Mouse (Mus musculus) midbrain, embryonic 13.5 days (tissue): ENCODE data around the gene Fto. TPM values are rescaled to one million over a fixed set of nuclear protein-coding genes. Genes with fewer than 3 reads are reported as not detected.

Source experiments
- ATAC-seq: fragments of 200-750 bp; cut with Nextera tagmentation; 2 replicates; pipeline ENCODE4 v1.8.0; 2017; ENCODE audit warnings: mild to moderate bottlenecking, moderate TSS enrichment, moderate library complexity
- H3K27ac ChIP-seq: fragments of 300-500 bp; sonication (generic); 2 replicates; pipeline ENCODE4 v1.5.1; 2015; ENCODE audit warnings: inconsistent platforms, mild to moderate bottlenecking, moderate library complexity
- H3K27me3 ChIP-seq: fragments of 300-500 bp; sonication (generic); 2 replicates; pipeline ENCODE4 v1.6.1; 2015; ENCODE audit warnings: mild to moderate bottlenecking, inconsistent platforms
- H3K36me3 ChIP-seq: fragments of 300-500 bp; sonication (generic); 2 replicates; pipeline ENCODE4 v1.6.1; 2015; ENCODE audit warnings: mild to moderate bottlenecking, inconsistent platforms
- H3K4me1 ChIP-seq: fragments of 300-500 bp; sonication (generic); replicated peaks from 2 replicates; pipeline ENCODE4 v1.6.1; 2015; ENCODE audit warnings: inconsistent platforms
- H3K4me2 ChIP-seq: fragments of 300-500 bp; sonication (generic); replicated peaks from 2 replicates; pipeline ENCODE4 v1.6.1; 2015; ENCODE audit warnings: moderate library complexity, mild to moderate bottlenecking, inconsistent platforms
- H3K4me3 ChIP-seq: fragments of 300-500 bp; sonication (generic); replicated peaks from 2 replicates; pipeline ENCODE4 v1.5.1; 2015; ENCODE audit warnings: mild to moderate bottlenecking, inconsistent platforms
- H3K9ac ChIP-seq: fragments of 300-500 bp; sonication (generic); replicated peaks from 2 replicates; pipeline ENCODE4 v1.6.1; 2015; ENCODE audit warnings: mild to moderate bottlenecking, inconsistent platforms
- H3K9me3 ChIP-seq: fragments of 300-500 bp; sonication (generic); 2 replicates; pipeline ENCODE4 v1.6.1; 2016; ENCODE audit warnings: mild to moderate bottlenecking, inconsistent platforms
- WGBS: fragments of 180-500 bp; shearing (Covaris S2); methylation state at CpG from one replicate; pipeline ENCODE4 v1.1.7; 2015; 5-methylcytosine and 5-hydroxymethylcytosine counted together
- polyA plus RNA-seq: library from polyadenylated mRNA; unstranded; fragments of >200 nt; fragmentation: Nextera tagmentation; extraction: Ambion mirVana; gene quantifications from 2 replicates; pipeline ENCODE4 v1.2.1, GENCODE M21; 2015

Fto gene
- polyA plus RNA-seq, 1 experiment from 2014 or later = 128 TPM

DNA sequence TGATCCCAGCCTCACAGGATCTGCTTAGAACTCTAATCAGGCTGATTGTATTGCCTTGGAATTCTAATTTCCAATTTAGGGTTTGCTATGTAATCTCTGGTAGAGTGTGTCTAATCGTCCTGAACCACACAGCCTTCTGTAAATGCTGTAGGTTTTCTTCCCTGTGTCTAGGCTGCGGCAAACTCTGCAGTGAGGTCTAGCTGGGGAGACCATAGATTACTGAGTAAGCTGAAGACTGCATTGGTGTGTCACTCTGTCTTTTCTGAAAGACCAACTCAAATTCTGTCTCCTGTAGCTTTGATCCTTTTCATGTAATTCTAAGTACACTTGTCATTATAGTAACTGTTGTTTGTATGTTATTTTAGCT is 253.2 kb downstream of the Fto start:
- H3K27ac ChIP-seq = peak overlapping the region; percentile 54

DNA sequence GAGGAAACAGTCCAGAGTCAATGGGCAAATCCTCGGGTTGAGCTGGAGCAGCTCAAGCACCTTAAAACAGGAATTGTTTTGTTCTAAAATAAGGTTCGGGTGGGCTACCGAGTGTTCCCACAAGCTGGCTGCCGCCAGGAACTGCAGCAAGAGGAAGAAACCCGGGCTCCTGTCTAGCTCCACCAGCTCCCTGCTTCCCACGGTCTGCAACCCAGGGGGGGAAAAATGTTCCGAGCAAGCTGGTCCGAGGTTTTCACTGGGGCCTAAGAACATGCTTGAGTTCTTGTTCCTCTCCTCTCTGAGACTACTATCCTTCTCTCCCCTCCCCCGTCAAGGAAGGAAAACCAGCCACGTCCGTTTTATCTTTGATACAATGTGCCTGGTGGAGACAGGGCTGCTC is 256.5 kb downstream of the Fto start:
- no peaks in the 10 kb centered on the region for H3K9me3 ChIP-seq
- no peak overlapping the region for H3K4me3 ChIP-seq
- H3K4me2 ChIP-seq = no peak overlapping the region
- no peaks in the 10 kb centered on the region for H3K36me3 ChIP-seq
- H3K27ac ChIP-seq = no peak overlapping the region
- peaks cover 11% of the 10 kb centered on the region; the same call in 1 of the 2 replicates for H3K27me3 ChIP-seq
- H3K9ac ChIP-seq = no peak overlapping the region
- ATAC-seq = no peak
- peaks cover 57% of the 10 kb centered on the region for H3K4me1 ChIP-seq
- WGBS = 23% methylated on average over 11 of the region's 11 CpGs

More for the DNA sequence above, 253.2 kb downstream of the Fto start:
- Histone ChIP-seq H3K27me3 (0 out of 2 replicates have a peak, but pooled peaks cover 2% of the 10 kb centered on the region), H3K9me3 (no peaks in the 10 kb centered on the region), H3K4me3 (no peak overlapping the region), H3K4me1 (peaks cover 52% of the 10 kb centered on the region), H3K4me2 (no peak overlapping the region; the same call in 1 of the 2 replicates), H3K9ac (no peak overlapping the region), H3K36me3 (no peaks in the 10 kb centered on the region)
- peak; percentile 56; the same call in 1 of the 2 replicates for ATAC-seq
- WGBS = 12% methylated on average over 2 of the region's 2 CpGs

DNA sequence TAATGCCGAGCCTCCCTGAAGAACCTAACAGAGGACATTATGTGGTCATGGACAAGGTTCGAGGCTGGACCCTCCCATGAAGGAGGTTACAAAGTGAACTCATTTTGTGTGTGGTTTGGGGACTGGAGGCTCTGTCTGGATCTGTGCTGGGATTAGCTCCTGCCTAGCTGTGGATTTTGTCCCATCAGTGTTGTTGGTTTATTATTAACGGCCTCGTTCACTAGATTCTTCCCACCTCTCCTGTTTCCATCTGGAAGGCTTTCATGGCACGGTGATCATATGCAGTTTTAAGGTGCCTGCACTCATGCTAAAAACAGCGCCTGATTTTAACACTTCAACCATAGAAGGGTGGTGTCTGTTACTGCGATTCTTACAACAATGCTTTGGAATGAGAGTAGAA is 257.5 kb downstream of the Fto start:
- 83% methylated on average over 7 of the region's 7 CpGs for WGBS
- Histone ChIP-seq H3K4me2 (no peak overlapping the region), H3K27ac (no peak overlapping the region), H3K27me3 (peaks cover 16% of the 10 kb centered on the region; the same call in 1 of the 2 replicates), H3K36me3 (no peaks in the 10 kb centered on the region), H3K4me1 (peaks cover 58% of the 10 kb centered on the region), H3K4me3 (no peak overlapping the region), H3K9ac (no peak overlapping the region), H3K9me3 (no peaks in the 10 kb centered on the region)
- ATAC-seq = no peak

DNA sequence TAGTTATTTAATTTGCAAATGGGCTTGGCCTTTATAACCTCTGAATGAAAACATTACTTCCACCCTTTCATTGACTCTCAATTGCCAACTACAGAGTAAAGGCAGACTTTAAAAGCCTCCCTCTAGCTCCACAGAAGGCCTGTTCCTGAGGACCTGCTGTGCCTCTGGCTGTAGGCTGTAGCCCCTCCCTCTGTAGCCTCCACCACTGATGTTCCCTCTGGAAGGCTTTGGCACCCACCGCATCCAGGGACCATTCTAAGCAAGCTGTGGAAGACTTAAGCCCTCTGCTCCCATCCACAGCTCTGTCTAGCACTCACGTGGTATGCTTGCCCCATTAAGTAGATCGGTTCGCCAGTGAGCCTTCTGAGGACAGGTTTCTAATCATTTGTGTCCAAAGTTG is 258.7 kb downstream of the Fto start:
- Histone ChIP-seq H3K27ac (no peak overlapping the region), H3K27me3 (peaks cover 16% of the 10 kb centered on the region; the same call in 1 of the 2 replicates), H3K4me3 (no peak overlapping the region), H3K9ac (no peak overlapping the region), H3K4me2 (no peak overlapping the region), H3K9me3 (no peaks in the 10 kb centered on the region), H3K36me3 (no peaks in the 10 kb centered on the region), H3K4me1 (peaks cover 58% of the 10 kb centered on the region)
- 46% methylated on average over 4 of the region's 4 CpGs for WGBS
- no peak for ATAC-seq

- peaks cover 55% of the 10 kb centered on the region for H3K4me1 ChIP-seq
- no peaks in the 10 kb centered on the region for H3K36me3 ChIP-seq
- H3K9ac ChIP-seq = no peak overlapping the region
- no peaks in the 10 kb centered on the region for H3K9me3 ChIP-seq
- 18% methylated on average over 4 of the region's 4 CpGs for WGBS
- H3K27ac ChIP-seq = no peak overlapping the region
- H3K27me3 ChIP-seq = peaks cover 16% of the 10 kb centered on the region; the same call in 1 of the 2 replicates
- H3K4me3 ChIP-seq = no peak overlapping the region
- no peak overlapping the region for H3K4me2 ChIP-seq
- ATAC-seq = no peak
Observed at GRCm38 (mm10) chr8:91572630-91573029, 259.3 kb downstream of the Fto start.

GRCm38 (mm10) chr8:91575576-91575975 is 262.3 kb downstream of the Fto start:
- H3K9ac ChIP-seq = no peak overlapping the region
- H3K27ac ChIP-seq = no peak overlapping the region
- H3K4me3 ChIP-seq = no peak overlapping the region
- H3K27me3 ChIP-seq = peaks cover 18% of the 10 kb centered on the region; the same call in 1 of the 2 replicates
- no peak overlapping the region for H3K4me2 ChIP-seq
- WGBS = 16% methylated on average over 3 of the region's 3 CpGs
- H3K4me1 ChIP-seq = peaks cover 34% of the 10 kb centered on the region
- ATAC-seq = no peak
- H3K9me3 ChIP-seq = no peaks in the 10 kb centered on the region
- no peaks in the 10 kb centered on the region for H3K36me3 ChIP-seq

- H3K4me1 ChIP-seq = peaks cover 35% of the 10 kb centered on the region
- H3K27me3 ChIP-seq = peaks cover 18% of the 10 kb centered on the region; the same call in 1 of the 2 replicates
- ATAC-seq = 0 out of 2 replicates have a peak, but pooled peaks have one; percentile 11
- H3K9me3 ChIP-seq = no peaks in the 10 kb centered on the region
- no peak overlapping the region for H3K4me2 ChIP-seq
- H3K4me3 ChIP-seq = no peak overlapping the region
- H3K9ac ChIP-seq = no peak overlapping the region
- 13% methylated on average over 17 of the region's 17 CpGs for WGBS
- no peak overlapping the region for H3K27ac ChIP-seq
- H3K36me3 ChIP-seq = no peaks in the 10 kb centered on the region
Observed at GRCm38 (mm10) chr8:91576086-91576917, 263.0 kb downstream of the Fto start.

GRCm38 (mm10) chr8:91576918-91577241 is 263.6 kb downstream of the Fto start:
- 20% methylated on average over 6 of the region's 6 CpGs for WGBS
- Histone ChIP-seq H3K4me1 (peaks cover 38% of the 10 kb centered on the region), H3K9ac (no peak overlapping the region), H3K9me3 (no peaks in the 10 kb centered on the region), H3K4me3 (no peak overlapping the region), H3K27ac (no peak overlapping the region), H3K36me3 (no peaks in the 10 kb centered on the region), H3K4me2 (no peak overlapping the region), H3K27me3 (peaks cover 18% of the 10 kb centered on the region; the same call in 1 of the 2 replicates)
- ATAC-seq = 0 out of 2 replicates have a peak, but pooled peaks have one; percentile 3

- peaks cover 34% of the 10 kb centered on the region for H3K4me1 ChIP-seq
- ATAC-seq = no peak
- H3K36me3 ChIP-seq = no peaks in the 10 kb centered on the region
- no peak overlapping the region for H3K9ac ChIP-seq
- WGBS = 97% methylated on average over 3 of the region's 3 CpGs
- no peak overlapping the region for H3K27ac ChIP-seq
- no peaks in the 10 kb centered on the region for H3K9me3 ChIP-seq
- H3K4me3 ChIP-seq = no peak overlapping the region
- 0 out of 2 replicates have a peak, but pooled peaks cover 14% of the 10 kb centered on the region for H3K27me3 ChIP-seq
- no peak overlapping the region for H3K4me2 ChIP-seq
Observed at GRCm38 (mm10) chr8:91577605-91578004, 264.3 kb downstream of the Fto start.

GRCm38 (mm10) chr8:91584620-91585415 is 271.5 kb downstream of the Fto start:
- H3K9me3 ChIP-seq = no peaks in the 10 kb centered on the region
- H3K4me1 ChIP-seq = peaks cover 9% of the 10 kb centered on the region
- H3K4me3 ChIP-seq = no peak overlapping the region
- 0 out of 2 replicates have a peak, but pooled peaks cover 4% of the 10 kb centered on the region for H3K27me3 ChIP-seq
- no peak overlapping the region for H3K4me2 ChIP-seq
- H3K36me3 ChIP-seq = no peaks in the 10 kb centered on the region
- 88% methylated on average over 11 of the region's 11 CpGs for WGBS
- H3K9ac ChIP-seq = no peak overlapping the region
- H3K27ac ChIP-seq = no peak overlapping the region
- ATAC-seq = no peak

- peaks cover 28% of the 10 kb centered on the region for H3K4me1 ChIP-seq
- 17% methylated on average over 10 of the region's 10 CpGs for whole genome bisulfite sequencing
- no peak overlapping the region for H3K27ac ChIP-seq
- H3K4me2 ChIP-seq = peak overlapping the region; percentile 37
- H3K9ac ChIP-seq = no peak overlapping the region
- H3K36me3 ChIP-seq = no peaks in the 10 kb centered on the region
- H3K4me3 ChIP-seq = no peak overlapping the region
- H3K27me3 ChIP-seq = 0 out of 2 replicates have a peak, but pooled peaks cover 4% of the 10 kb centered on the region
- H3K9me3 ChIP-seq = no peaks in the 10 kb centered on the region
- no peak for ATAC-seq
Observed at GRCm38 (mm10) chr8:91592436-91593105, 279.2 kb downstream of the Fto start.
